ENCODE assay signal across 14 mouse cellular contexts in the genomic region with DNA sequence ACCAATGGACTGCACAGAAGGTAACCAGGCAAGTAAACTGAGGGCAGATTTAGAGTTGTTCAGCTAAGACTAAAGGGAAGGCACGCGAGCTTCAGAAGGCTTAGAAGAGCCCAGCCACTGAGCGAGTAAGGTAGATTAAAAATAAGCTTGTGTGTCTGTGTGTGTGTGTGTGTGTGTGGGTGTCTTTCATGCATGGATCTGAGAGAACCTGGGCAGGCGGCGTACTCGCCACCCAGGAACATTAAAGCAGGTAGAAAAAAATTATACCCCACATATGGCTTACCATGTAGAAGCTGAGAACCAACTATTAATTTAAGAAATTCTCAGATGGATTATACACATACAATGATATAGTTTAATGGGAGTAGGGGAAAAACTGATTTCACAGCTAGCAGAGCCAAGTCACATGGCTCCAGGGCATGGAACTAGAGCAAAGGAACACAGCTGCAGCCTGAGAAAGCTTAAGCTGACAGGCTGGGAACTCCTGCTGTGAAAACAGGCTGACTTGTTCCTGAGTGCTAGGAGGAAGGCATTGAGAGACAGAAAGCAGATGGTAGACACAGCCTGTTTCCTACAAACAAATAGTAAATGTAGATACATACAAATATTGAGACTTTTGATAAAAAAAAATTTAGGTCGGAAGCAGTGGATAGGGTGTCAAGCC. TPM values are rescaled to one million over a fixed set of nuclear protein-coding genes. Genes with fewer than 3 reads are reported as not detected.
DNase-seq lines count a peak whose midpoint lies in the region; ATAC-seq lines count a peak whose summit lies in the region.
"Had no signal": no experiment of that assay in that cellular context is flagged by ENCODE, and none has a peak within 500 bp of the region (broad histone marks: within the 10 kb centered on the region; RNA-seq: fewer than 3 reads in every experiment).

No protein-coding gene starts in this region.

- WGBS in hindbrain, embryonic 12.5 days, result 86% methylated on average over 7 of the region's 7 CpGs

- no peak overlapping the region for H3K4me3 ChIP-seq in hindbrain, embryonic 12.5 days

- no peak overlapping the region for H3K4me2 ChIP-seq in hindbrain, embryonic 12.5 days (replicated peaks)

- DNase-seq in layer of hippocampus, adult 9-11 months, result peak; percentile 7
- no peak for DNase-seq in layer of hippocampus, postnatal 36 days
- DNase-seq in embryo, embryonic 10 days (ENCODE audit: low spot score), result peak; percentile 42
- DNase-seq in retina, embryonic 14.5 days (ENCODE audit: low spot score), result peak; percentile 70
- no peak for DNase-seq in thymus, postnatal 36 days
- DNase-seq in left cerebral cortex, adult 18-20 months (ENCODE audit: low spot score in 2 of 2), result no peak
- DNase-seq in gastrocnemius, adult 8-10 months (ENCODE audit: low spot score in 2 of 2), result no peak
- DNase-seq: heart, postnatal 4 days had no signal

- no peaks in the 10 kb centered on the region for H3K4me1 ChIP-seq in hindbrain, embryonic 12.5 days

- H3K27me3 ChIP-seq in hindbrain, embryonic 12.5 days, result no peaks in the 10 kb centered on the region

- H3K9me3 ChIP-seq in hindbrain, embryonic 12.5 days (replicated peaks), result no peaks in the 10 kb centered on the region

- no peak overlapping the region for H3K9ac ChIP-seq in hindbrain, embryonic 12.5 days

- H3K27ac ChIP-seq in hindbrain, embryonic 12.5 days, result no peak overlapping the region

- H3K36me3 ChIP-seq in hindbrain, embryonic 12.5 days, result no peaks in the 10 kb centered on the region

- peak; percentile 56; the same call in 1 of the 2 replicates for ATAC-seq in hindbrain, embryonic 12.5 days (ENCODE audit: low FRiP score)

RNA-seq across cellular contexts. Expression of gene Prl2b1, which starts 8.5 kb away (rescaled TPM):
- not detected for total RNA-seq in layer of hippocampus, postnatal 36 days (2021)
- not detected in 2 replicates for polyA plus RNA-seq in hindbrain, embryonic 12.5 days (2016; fragmentation: Nextera tagmentation; extraction: Ambion mirVana)
- total RNA-seq in left cerebral cortex, adult 18-20 months (2021), result not detected
- total RNA-seq in gastrocnemius, adult 8-10 months (2022), result not detected
- total RNA-seq: heart, postnatal 4 days; layer of hippocampus, adult 18-20 months had no signal
- polyA plus RNA-seq: C2C12; liver, embryonic 16.5 days; neural tube, embryonic 14.5 days had no signal

RNA-seq across cellular contexts. Expression of gene Prl8a6, which starts 39.3 kb away (rescaled TPM):
- total RNA-seq in layer of hippocampus, postnatal 36 days (2021), result not detected
- not detected in 2 replicates for polyA plus RNA-seq in hindbrain, embryonic 12.5 days (2016; fragmentation: Nextera tagmentation; extraction: Ambion mirVana)
- total RNA-seq in left cerebral cortex, adult 18-20 months (2021), result not detected
- total RNA-seq in gastrocnemius, adult 8-10 months (2022), result not detected
- total RNA-seq: heart, postnatal 4 days; layer of hippocampus, adult 18-20 months had no signal
- polyA plus RNA-seq: C2C12; frontal cortex, adult 2 months; liver, embryonic 16.5 days; neural tube, embryonic 14.5 days had no signal

RNA-seq across cellular contexts. Expression of gene Prl8a2, which starts 53.7 kb away (rescaled TPM):
- not detected for total RNA-seq in layer of hippocampus, postnatal 36 days (2021)
- not detected in 2 replicates for polyA plus RNA-seq in hindbrain, embryonic 12.5 days (2016; fragmentation: Nextera tagmentation; extraction: Ambion mirVana)
- not detected for total RNA-seq in left cerebral cortex, adult 18-20 months (2021)
- not detected for total RNA-seq in gastrocnemius, adult 8-10 months (2022)
- total RNA-seq: heart, postnatal 4 days; layer of hippocampus, adult 18-20 months had no signal
- polyA plus RNA-seq: C2C12; liver, embryonic 16.5 days; neural tube, embryonic 14.5 days had no signal

Comparison
In these comparisons a context has a peak if more than half of its experiments do, and no peak if none do; other contexts are left out.
1. DNase-seq: peak in layer of hippocampus, adult 9-11 months (single experiment), embryo, embryonic 10 days (single experiment) and retina, embryonic 14.5 days (single experiment); none in layer of hippocampus, postnatal 36 days (0 of 2), thymus, postnatal 36 days (0 of 2), left cerebral cortex, adult 18-20 months (0 of 2) and gastrocnemius, adult 8-10 months (0 of 2).